Mouse (Mus musculus) heart, adult 2 months (tissue): Measurements from ENCODE around the gene Ahctf1.

Experiments used
- CTCF ChIP-seq: fragments of 200-600 bp; IDR thresholded peaks from 2 replicates; pipeline ENCODE4 v1.8.1; 2022; ENCODE audit warnings: antibody characterized with exemption, mild to moderate bottlenecking, moderate library complexity
- EP300 ChIP-seq: fragments of 200-500 bp; IDR thresholded peaks from 2 replicates; pipeline ENCODE4 v1.6.1; 2011; ENCODE audit warnings: low read depth, low read length, control low read depth; ENCODE audit not compliant: insufficient read depth

GRCm38 (mm10) chr1:179776831-179777230 lies 26.6 kb downstream of the Ahctf1 start:
- TF ChIP-seq CTCF (no peak), EP300 (no peak)
